Mouse (Mus musculus) testis, adult 2 months (tissue): Measurements from ENCODE around the gene Pcdh9.

ENCODE experiments used
- CTCF ChIP-seq: fragments of 200-500 bp; IDR thresholded peaks from 2 replicates; pipeline ENCODE4 v1.5.1; 2012; ENCODE audit warnings: low read depth, mild to moderate bottlenecking, inconsistent platforms, low read length, moderate library complexity; ENCODE audit not compliant: control insufficient read depth, insufficient read depth, insufficient replicate concordance
- POLR2A ChIP-seq: fragments of 200-500 bp; IDR thresholded peaks from 2 replicates; pipeline ENCODE4 v1.6.1; 2012; ENCODE audit warnings: low read depth, mild to moderate bottlenecking, inconsistent platforms, low read length, moderate library complexity; ENCODE audit not compliant: control insufficient read depth

GRCm38 (mm10) chr14:93785031-93785430 is 105.4 kb downstream of the Pcdh9 start:
- TF ChIP-seq POLR2A (no peak), CTCF (no peak)
